Mouse (Mus musculus) regulatory T cell (primary cell): Measurements from ENCODE around the gene Gm26741.

ENCODE experiments used
- in situ Hi-C: fragments of 300-600 bp; cut with MboI, MseI; formaldehyde crosslinking; loops from one replicate; pipeline ENCODE4 v1.15.1; 2025; ENCODE audit warnings: high pct_unique_total_duplicates

Gene Gm26741

DNA sequence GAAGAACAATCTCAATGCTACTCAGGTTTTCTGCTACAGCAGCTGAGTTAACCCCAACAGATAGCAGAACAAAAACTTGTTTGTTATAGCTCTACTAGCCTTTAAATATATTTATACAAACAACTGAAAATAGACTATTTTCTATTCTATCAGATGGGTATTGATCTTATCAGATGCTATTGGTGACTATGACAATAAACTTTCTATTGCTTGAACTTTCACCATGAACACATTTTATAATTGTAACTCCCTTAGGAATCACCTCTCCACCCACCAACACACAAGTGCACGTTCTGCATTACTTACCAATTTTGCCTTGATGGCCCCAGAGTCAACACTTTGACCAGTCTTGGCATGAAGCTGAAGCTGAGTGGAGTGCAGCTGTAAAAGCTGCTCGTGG is at the start of gene Gm26741:
Gene Gm26741, plus strand, starts transcription at position 301 of the 400 bp plus-strand sequence.
- in situ Hi-C loops: no loop called here

DNA sequence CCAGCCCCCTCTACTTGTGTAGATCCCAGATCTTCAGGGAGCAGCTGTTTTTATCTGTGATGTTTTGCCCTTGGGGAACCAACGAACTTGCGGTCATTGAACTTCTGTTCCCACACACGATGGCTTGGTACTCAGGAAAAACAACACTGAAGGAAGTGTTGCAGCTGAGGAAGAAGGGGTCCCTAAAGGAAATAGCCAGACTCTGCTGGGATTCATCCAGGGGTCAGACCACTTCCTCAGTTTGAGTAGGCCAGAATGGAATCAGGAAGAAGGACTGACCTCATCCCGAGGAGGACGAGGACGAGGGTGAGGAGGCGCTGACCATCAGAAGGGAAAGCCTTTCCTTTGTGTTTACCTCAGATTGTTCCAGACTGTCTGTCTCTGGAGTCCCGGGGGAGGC is 49.4 kb upstream of the Gm26741 start:
- in situ Hi-C loops: no loop called here

DNA sequence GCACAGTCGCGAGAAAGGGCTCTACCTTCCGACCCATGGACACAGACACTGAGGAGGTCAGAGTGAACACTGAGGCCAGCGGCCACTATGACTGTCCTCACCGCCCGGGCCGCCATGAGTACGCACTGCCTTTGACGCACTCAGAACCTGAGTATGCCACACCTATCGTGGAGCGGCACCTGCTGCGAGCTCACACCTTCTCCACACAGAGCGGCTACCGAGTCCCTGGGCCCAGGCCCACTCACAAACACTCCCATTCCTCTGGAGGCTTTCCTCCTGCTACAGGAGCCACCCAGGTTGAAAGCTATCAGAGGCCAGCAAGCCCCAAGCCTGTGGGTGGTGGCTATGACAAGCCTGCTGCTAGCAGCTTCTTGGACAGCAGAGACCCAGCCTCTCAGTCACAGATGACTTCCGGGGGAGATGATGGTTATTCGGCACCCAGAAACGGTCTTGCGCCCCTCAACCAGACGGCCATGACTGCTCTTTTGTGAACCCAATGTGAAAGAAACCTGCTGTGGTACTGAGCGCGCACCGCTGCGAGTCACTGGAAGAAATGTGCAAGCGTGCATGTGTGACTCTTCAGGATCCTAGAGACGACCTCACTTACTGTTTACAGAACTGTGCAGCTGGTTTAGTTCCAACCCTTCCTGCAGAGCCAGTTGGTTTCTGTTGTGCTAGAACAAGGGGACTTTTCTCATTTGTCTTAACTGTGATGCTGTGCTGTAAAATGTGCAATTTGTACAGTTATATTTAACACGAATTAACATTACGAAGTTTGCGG is 38.9 kb upstream of the Gm26741 start:
- in situ Hi-C loops: no loop called here

DNA sequence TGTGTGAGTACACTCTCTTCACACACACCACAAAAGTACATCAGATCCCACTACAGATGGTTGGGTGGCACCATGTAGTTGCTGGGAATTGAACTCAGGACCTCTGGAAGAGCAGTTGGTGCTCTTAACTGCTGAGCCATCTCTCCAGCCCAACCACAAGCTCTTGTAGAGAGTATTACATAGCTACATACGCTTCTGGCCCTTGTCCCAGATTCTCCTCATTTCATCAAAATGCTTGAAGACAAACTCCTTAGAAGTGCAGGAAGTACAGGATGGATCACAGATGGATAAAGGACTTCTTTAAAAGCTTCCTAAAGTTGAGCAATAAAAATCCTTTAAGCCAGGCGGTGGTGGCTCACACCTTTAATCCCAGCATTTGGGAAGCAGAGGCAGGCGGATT is 36.6 kb upstream of the Gm26741 start:
- in situ Hi-C loops: no loop called here

DNA sequence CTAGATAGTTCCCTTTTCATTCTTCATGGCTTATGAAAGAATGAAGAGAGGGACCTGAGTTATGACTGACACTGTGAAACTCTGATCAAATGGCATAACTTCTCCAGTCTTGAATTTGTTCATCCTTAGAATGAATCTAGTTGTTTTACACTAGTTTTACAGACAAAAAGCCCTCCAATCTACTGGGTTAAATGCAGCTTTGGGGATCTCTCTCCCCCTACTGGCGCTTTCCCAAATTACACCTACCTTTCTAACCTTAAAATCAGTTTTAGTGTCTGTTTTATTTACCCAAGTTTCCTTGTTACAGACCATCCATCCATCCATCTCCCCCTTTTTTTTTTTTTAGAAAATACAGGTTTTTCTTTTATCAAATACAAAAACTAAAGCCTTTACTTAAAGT is 27.6 kb upstream of the Gm26741 start:
- in situ Hi-C loops: loop anchor here (25.0 kb wide), 1 partner anchor 544 kb away; no protein-coding TSS in a partner anchor

DNA sequence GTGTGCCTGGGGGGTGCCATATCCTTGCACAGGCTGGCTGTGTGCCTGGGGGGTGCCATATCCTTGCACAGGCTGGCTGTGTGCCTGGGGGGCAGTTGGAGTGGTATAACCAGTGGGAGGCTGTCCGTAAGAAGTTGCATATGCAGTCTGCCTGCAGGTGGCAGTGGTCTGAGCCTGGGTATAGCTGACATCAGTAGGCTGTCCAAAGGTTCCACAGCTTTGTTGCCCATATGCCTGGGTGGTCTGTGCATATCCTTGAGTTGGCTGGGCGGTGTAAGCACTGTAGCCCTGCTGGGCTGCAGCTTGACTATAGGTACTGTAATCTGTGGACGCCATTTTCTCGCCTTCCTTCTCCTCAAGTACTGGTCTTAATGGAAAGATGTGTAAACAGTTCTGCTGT is 15.2 kb upstream of the Gm26741 start:
- in situ Hi-C loops: loop anchor here (25.0 kb wide), 1 partner anchor 556 kb away; no protein-coding TSS in a partner anchor

DNA sequence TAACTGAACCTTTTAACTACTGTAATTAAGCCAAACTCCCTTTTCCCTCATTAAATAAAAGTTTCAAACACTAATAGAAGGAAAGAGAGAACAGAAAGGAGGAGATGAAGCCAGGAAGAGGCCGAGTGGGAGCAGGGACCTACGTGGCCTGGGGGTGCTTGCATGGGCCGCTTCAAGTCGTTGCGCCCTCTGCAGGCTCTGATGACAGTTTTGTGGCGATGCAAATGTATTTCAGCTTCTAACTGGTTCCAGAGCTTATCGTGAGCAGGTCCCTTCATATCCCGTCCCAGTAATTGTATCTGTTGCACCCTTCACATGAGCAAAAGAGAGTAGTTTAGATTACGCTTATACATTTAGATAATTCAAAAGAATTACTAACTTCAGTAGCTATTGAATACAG is 5.4 kb upstream of the Gm26741 start:
- in situ Hi-C loops: no loop called here

DNA sequence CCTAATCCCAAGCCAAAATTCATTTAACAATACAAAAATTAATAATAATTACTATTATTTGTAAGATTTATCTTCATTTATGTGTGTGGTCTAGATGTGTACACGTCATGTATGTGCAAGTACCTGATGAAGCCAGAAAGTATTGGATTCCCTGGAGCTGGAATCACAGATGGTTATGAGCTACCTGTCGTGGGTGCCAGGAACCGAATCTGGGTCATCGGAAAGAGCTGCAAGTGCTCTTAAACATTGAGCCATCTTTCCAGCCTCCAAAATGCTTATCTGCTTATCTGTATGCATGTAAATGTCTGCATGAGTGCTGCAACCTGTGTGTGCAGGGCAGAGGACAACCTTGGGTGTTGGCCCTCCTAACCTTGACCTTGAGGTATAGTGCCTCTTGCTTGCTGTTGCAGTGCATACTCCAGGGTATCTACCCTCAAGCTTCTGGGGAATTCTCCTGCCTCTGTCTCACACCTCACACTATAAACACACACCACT is 1.7 kb downstream of the Gm26741 start:
- in situ Hi-C loops: no loop called here

DNA sequence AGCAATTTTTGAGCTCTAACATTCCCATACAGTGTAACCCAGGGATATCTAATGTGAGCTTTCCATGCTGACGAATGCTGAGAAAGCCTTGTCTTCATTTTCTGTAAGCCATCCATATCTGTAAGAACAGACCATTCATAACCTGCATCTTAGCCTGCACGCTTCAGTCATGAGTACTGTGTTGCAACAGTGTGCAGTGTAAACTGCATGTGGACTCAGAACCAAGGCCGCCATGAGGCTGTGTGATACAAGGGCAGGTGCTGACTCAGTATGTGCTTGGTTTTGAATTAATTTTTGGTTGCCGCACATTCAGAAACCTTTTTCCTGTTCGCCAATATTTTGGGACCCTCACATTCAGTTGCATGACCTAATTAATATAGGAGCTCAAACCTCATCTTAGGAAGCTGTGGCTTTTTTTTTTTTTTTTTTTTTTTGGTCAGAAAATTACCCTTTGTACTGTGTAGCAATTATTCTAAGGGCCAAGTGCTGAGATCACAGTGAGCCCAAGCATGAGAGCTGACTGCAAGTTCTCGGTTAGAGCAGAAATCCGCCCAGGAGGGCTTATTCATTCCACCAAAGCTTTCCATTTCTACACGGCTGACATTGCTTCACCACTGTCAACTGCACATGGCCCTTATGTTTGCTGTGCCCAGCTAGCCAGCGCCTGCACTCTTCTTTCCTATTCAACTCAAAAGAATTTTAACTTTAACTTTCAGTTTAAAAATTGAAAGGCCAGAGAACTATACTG is 2.5 kb downstream of the Gm26741 start:
- in situ Hi-C loops: no loop called here

DNA sequence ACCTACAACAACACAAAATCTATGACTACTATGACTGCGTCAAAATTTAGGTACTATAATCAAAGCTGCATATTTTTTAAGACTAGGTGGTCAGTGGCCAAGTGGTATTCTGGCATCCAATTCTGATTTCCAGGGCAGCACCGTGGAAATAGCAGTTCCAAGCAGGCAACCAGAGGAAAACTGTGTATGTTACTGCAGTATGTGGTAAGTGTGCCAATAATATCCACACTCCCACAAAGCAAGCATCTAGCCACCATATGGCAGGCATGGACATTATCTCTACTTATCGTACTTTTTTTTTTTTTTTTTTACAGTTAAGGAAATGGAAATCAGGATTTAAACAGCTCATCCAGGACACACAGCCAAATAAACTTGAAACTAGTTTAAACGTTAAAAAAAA is 9.8 kb downstream of the Gm26741 start:
- in situ Hi-C loops: no loop called here

DNA sequence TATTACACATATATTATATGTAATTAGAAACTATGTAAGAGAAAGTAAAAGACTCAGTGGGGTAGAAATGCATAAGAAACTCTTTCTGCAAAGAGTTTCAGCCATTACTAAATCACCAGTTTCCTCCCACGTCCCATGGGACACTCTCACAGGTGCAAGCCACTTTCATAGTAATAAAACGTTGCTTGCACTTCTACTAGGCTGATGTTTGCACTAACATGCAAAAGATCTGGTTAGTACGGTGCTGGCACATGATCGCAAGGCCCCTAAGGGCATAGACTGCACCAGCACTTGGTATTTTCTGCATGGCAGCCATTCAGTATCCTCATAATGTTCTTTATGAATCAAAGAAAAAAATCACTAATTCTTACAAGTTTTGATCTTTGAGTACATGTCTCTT is 15.3 kb downstream of the Gm26741 start:
- in situ Hi-C loops: no loop called here

DNA sequence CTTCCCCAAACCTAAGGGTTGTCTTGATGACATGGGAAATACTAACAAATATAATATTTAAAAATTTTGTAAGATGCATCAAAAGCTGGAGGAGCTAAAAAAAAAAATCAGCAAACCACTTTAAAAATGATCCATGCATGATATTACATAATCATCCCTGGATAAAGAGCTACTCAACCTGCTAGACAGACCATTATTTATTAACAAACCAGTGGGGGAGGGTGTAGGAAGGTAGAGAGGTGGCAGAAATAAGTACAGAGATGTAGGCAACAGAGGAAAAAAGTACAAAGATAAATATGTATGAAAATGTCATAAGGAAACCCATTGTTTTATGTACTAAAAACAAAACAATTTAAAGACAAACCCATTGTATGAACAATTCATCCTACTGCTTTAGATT is 16.1 kb downstream of the Gm26741 start:
- in situ Hi-C loops: loop anchor here (5.0 kb wide), 1 partner anchor 142 kb away; the partner anchor contains the start of gene Dcbld1

DNA sequence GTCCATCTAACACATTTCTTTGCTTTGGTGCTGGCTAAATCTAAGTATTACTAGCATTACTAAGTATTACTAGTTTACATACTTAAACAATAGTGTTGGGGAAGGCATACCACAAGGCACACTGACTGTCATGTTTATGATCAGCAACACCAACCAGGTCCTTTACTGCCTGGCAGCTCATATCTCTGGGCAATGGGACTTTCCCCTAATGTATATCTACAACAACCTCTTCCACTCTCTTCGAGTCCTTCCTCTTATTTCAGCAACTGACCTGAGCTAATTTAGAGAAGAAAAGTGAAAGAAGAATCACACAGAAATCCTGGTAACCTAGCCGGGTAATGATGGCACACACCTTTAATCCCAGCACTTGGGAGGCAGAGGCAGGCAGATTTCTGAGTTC is 17.9 kb downstream of the Gm26741 start:
- in situ Hi-C loops: loop anchor here (5.0 kb wide), 1 partner anchor 144 kb away; the partner anchor contains the start of gene Dcbld1

DNA sequence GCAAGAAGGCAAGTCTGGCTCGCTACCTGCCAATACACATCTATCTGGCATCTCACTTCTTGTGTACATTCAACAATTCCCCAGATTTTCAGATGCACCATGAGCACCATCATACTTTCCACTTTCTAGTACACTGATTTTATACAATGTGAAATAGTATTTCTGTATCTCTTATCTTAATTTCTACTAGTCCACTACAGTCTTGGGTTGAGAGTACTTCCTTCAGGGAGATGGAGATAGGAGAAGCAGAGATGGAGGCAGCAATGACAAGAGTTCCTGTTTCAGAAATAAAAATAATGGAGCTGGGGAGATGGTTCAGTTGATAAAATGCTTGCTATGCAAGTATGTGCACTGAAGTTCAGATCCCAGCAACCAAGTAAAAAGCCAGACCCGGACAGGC is 19.2 kb downstream of the Gm26741 start:
- in situ Hi-C loops: loop anchor here (5.0 kb wide), 1 partner anchor 146 kb away; the partner anchor contains the start of gene Dcbld1

DNA sequence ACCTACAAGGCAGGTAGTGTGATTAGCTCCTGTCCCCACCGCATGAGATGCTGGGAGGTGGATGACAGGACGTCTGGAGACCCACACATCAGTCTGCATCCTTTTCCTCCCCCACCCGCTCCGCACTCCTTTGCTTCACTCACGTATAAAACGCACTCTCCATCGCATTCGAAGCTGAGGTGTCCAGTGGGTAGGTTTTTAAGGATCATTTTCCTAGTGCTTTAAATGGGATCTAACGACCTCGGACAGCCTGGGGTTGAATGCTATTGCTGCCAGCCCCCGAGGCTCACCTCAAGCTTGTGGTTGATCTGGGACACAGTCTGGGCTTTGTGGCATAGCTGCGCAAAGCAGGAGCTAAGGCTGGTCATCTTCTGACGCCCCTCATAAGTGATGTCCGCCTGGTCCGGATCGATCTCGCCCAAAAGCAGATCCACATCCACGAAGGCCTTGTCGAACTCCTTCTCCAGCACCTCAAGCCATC is 22.8 kb downstream of the Gm26741 start:
- in situ Hi-C loops: loop anchor here (5.0 to 10.0 kb wide), 2 partner anchors 36 to 827 kb away; partner anchors contain the start of gene Nus1

DNA sequence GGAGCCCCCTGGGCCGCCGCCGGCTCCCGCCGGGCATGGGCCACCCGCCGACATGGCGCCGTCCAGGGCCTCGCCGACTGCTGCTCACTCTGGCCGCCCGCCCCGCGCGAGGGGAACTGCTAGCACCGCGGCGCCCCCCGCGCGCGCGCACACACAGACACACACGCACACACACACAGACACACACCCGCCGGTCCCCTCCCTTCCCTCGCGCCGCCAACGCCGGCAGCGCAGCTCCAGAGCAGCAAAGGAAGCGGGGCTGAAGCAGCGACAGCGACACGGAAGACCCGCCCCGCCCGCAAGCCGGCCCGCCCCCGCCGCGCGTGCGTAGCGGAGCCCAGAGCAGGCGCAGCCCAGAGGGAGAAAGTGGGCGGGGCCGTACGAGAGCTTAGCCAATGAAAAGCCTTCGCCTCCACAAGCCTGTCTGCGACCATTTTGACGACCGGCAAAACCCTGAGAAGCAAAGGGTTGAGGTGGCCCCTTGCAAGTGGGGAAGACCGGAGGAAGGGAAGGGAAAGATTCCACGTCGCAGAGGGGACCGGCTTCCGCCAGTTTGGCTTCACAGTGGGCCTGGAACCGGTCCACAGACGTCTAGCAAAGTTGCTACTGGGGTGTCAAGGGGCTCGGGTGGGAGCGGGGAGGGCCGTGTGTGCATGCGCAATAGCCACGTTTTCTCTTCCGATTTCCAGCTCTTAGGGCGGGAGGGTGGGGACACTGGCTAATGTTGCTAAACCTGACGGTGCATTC is 23.5 kb downstream of the Gm26741 start, which contains the start of gene Gopc:
Gene Gopc, minus strand, starts transcription at position 280 of the 747 bp plus-strand sequence.
- in situ Hi-C loops: loop anchor here (5.0 to 10.0 kb wide), 2 partner anchors 35 to 827 kb away; partner anchors contain the start of gene Nus1

DNA sequence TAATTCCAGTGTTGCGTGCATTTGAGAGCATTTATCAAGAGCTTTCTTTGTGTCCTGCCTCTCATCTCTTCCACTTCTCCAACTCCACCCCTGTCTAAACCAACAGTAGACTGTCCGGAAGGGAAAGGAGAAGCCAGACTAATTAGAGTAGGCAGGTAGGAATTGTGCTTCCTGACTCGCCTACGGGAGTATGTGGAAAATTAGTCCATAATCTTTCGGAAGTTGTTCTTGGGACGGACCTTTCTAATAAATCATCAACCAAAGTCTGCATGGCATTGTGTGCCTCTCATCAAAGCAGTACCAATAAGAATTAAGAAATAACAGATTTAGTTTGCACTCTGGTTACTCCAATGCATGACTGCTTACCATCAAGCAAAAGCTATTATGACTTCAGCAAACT is 24.5 kb downstream of the Gm26741 start:
- in situ Hi-C loops: loop anchor here (5.0 to 10.0 kb wide), 2 partner anchors 34 to 828 kb away; partner anchors contain the start of gene Nus1

DNA sequence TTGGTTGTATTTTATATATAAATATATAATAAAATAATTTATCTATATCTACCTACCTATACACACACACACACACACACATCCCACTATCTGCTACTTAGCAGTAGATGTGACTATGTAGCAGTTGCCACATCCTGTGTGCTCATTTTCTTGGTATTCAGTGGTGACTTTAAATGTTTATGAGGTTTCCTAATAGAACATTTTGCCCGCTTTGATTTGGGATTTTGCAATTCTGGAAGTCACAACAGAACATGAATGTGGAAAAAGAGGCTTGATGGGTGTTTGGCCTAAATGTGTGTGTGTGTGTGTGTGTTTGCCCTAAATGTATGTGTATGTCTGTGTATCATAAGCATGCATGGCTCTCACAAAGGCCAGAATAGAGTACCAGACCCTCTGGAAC is 25.0 kb downstream of the Gm26741 start:
- in situ Hi-C loops: loop anchor here (5.0 to 10.0 kb wide), 2 partner anchors 34 to 829 kb away; partner anchors contain the start of gene Nus1

DNA sequence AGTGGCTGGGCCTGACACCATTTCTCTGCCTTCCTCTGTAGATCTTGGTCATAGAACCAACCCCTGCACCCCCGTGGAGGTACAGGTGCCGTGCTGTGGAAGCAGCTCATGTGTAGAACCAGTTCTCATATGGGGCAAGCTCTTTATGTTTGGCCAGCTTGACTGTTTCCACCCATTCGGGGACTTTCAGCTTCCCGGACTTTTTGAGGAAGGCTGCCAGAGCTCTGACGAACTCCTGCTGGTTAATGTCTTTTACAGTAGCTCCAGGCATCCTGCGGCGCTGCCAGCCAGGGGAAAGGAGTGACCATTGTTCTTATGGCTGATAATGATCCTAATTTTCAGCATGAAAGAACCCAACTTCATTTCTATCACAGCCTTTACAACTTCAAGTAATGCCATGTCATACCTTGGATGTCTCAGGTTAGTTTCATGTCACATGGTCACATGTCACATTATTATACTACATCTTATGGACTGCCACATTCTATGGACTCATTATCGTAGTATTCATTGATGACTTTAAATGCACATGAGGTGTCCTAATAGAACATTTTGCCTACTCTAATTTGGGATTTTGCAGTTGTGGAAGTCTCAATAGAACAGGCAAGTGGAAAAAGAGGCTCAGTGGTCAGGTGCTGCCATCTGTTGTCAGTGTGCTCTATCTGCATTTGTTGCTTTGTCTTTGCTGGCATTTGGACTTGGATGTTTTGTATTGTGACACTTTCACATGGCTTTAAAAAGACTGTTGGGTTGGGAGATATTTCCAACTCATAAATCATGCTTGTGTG is 26.4 kb downstream of the Gm26741 start:
- in situ Hi-C loops: loop anchor here (5.0 to 10.0 kb wide), 2 partner anchors 32 to 830 kb away; partner anchors contain the start of gene Nus1

DNA sequence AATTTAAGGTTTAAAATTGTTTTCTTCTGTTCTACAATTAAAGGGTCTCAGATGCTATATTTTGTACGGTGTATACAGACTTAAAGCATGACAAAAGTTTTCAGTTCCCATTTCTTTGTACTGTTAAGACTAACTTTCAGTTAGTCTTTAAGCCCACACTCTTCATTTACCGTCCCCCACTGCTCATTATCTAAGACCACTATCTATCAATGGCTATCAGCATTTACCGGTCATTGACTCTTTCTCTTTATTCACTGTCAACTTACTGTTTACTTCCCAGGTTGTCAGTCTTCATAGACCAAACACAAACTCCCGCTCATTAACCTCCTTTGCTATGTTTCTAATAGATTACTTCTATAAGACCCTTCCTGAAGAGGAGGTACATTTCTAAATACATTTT is 28.6 kb downstream of the Gm26741 start:
- in situ Hi-C loops: loop anchor here (10.0 kb wide), 1 partner anchor 832 kb away; no protein-coding TSS in a partner anchor
